Mouse (Mus musculus): ENCODE measurements at regions not wholly inside any gene's neighbourhood (a gene's known extent, or its start where the extent isn't known, plus 50 kb on each side); places are given as distances from the start of the nearest gene placed in this dataset.
"Not testable (repeated sequence)": the region's sequence is repeated elsewhere in the genome, so short reads cannot be mapped to it uniquely, and the experiment has no call there.

- no peak for DNase-seq
Observed at GRCm38 (mm10) chr19:51355701-51356100, 677.3 kb upstream of the Sorcs1 start.

- DNase-seq, result no peak
Observed at GRCm38 (mm10) chr19:51340491-51340890, 662.0 kb upstream of the Sorcs1 start.

GRCm38 (mm10) chr19:51330010-51330409, 651.6 kb upstream of the Sorcs1 start:
- no peak for DNase-seq

GRCm38 (mm10) chr19:51303708-51304107, 625.3 kb upstream of the Sorcs1 start:
- DNase-seq, result peak; percentile 3

GRCm38 (mm10) chr19:51296631-51297030, 618.2 kb upstream of the Sorcs1 start:
- not testable (repeated sequence) for DNase-seq

GRCm38 (mm10) chr19:51268978-51269556, 590.6 kb upstream of the Sorcs1 start:
- no peak for DNase-seq

- DNase-seq, result no peak
Observed at GRCm38 (mm10) chr19:51240295-51240864, 561.9 kb upstream of the Sorcs1 start.

- no peak for DNase-seq
Observed at GRCm38 (mm10) chr19:51238181-51238523, 559.7 kb upstream of the Sorcs1 start.

GRCm38 (mm10) chr19:51237509-51238180, 559.2 kb upstream of the Sorcs1 start:
- DNase-seq, result no peak

- DNase-seq, result no peak
Observed at GRCm38 (mm10) chr19:51232525-51232924, 554.1 kb upstream of the Sorcs1 start.

- DNase-seq, result no peak
Observed at GRCm38 (mm10) chr19:51226932-51227331, 548.5 kb upstream of the Sorcs1 start.

- DNase-seq, result peak; percentile 47
Observed at GRCm38 (mm10) chr19:51201391-51201790, 522.9 kb upstream of the Sorcs1 start.
